Mouse (Mus musculus): ENCODE measurements around the gene Sat1.
"Not testable (repeated sequence)": the region's sequence is repeated elsewhere in the genome, so short reads cannot be mapped to it uniquely, and the experiment has no call there.

Gene Sat1

GRCm38 (mm10) chrX:155216271-155216670 lies at the start of gene Sat1:
Gene Sat1, minus strand, starts transcription at chrX:155216449.
- DNase-seq (ENCODE audit: low read depth in 2 of 2, low spot score in 2 of 2), result peak; percentile 84 to 86

GRCm38 (mm10) chrX:155262915-155263252 lies 46.6 kb upstream of the Sat1 start:
- no peak for DNase-seq (ENCODE audit: low read depth in 2 of 2, low spot score in 2 of 2)

GRCm38 (mm10) chrX:155262235-155262914 lies 46.1 kb upstream of the Sat1 start, which contains the start of gene Acot9:
Gene Acot9, plus strand, starts transcription at chrX:155262443.
- DNase-seq (ENCODE audit: low read depth in 2 of 2, low spot score in 2 of 2), result peak; percentile 87

GRCm38 (mm10) chrX:155256856-155257255 lies 40.6 kb upstream of the Sat1 start:
- no peak for DNase-seq (ENCODE audit: low read depth in 2 of 2, low spot score in 2 of 2)

- no peak for DNase-seq (ENCODE audit: low read depth in 2 of 2, low spot score in 2 of 2)
Measured at GRCm38 (mm10) chrX:155218277-155218676, 2.0 kb upstream of the Sat1 start.

- peak; percentile 15 to 29 for DNase-seq (ENCODE audit: low read depth in 2 of 2, low spot score in 2 of 2)
Measured at GRCm38 (mm10) chrX:155215501-155216248, 574 bp downstream of the Sat1 start.

- DNase-seq (ENCODE audit: low read depth in 2 of 2, low spot score in 2 of 2), result no peak
Measured at GRCm38 (mm10) chrX:155214291-155215136, 1.7 kb downstream of the Sat1 start.

GRCm38 (mm10) chrX:155208671-155209070 lies 7.6 kb downstream of the Sat1 start:
- no peak for DNase-seq (ENCODE audit: low read depth in 2 of 2, low spot score in 2 of 2)

GRCm38 (mm10) chrX:155205436-155205835 lies 10.8 kb downstream of the Sat1 start:
- not testable (repeated sequence) for DNase-seq (ENCODE audit: low read depth in 2 of 2, low spot score in 2 of 2)

GRCm38 (mm10) chrX:155202406-155203305 lies 13.6 kb downstream of the Sat1 start:
- no peak for DNase-seq (ENCODE audit: low read depth in 2 of 2, low spot score in 2 of 2)

- no peak for DNase-seq (ENCODE audit: low read depth in 2 of 2, low spot score in 2 of 2)
Measured at GRCm38 (mm10) chrX:155201799-155202198, 14.4 kb downstream of the Sat1 start.

GRCm38 (mm10) chrX:155194979-155195378 lies 21.3 kb downstream of the Sat1 start:
- DNase-seq (ENCODE audit: low read depth in 2 of 2, low spot score in 2 of 2), result no peak

- DNase-seq (ENCODE audit: low read depth in 2 of 2, low spot score in 2 of 2), result no peak
Measured at GRCm38 (mm10) chrX:155193732-155194443, 22.4 kb downstream of the Sat1 start.

GRCm38 (mm10) chrX:155191941-155192340 lies 24.3 kb downstream of the Sat1 start:
- DNase-seq (ENCODE audit: low read depth in 2 of 2, low spot score in 2 of 2), result no peak

- DNase-seq (ENCODE audit: low read depth in 2 of 2, low spot score in 2 of 2), result no peak
Measured at GRCm38 (mm10) chrX:155177640-155178039, 38.6 kb downstream of the Sat1 start.

GRCm38 (mm10) chrX:155177230-155177629 lies 39.0 kb downstream of the Sat1 start:
- no peak for DNase-seq (ENCODE audit: low read depth in 2 of 2, low spot score in 2 of 2)

- DNase-seq (ENCODE audit: low read depth in 2 of 2, low spot score in 2 of 2), result no peak
Measured at GRCm38 (mm10) chrX:155175568-155175967, 40.7 kb downstream of the Sat1 start.

GRCm38 (mm10) chrX:155172310-155172709 lies 43.9 kb downstream of the Sat1 start:
- DNase-seq (ENCODE audit: low read depth in 2 of 2, low spot score in 2 of 2), result no peak

- no peak for DNase-seq (ENCODE audit: low read depth in 2 of 2, low spot score in 2 of 2)
Measured at GRCm38 (mm10) chrX:155171754-155172153, 44.5 kb downstream of the Sat1 start.

- no peak for DNase-seq (ENCODE audit: low read depth in 2 of 2, low spot score in 2 of 2)
Measured at GRCm38 (mm10) chrX:155169886-155170285, 46.4 kb downstream of the Sat1 start.

All from CD8-positive naive resting alpha-beta T cell, adult 2 months (primary cell).